Mouse (Mus musculus): ENCODE measurements around the gene Glrx3.

- TF ChIP-seq POLR2AphosphoS2 (IDR thresholded peaks at IDR 0.05; ENCODE audit: insufficient read length, low read depth) (no peak), USF1 (IDR thresholded peaks at IDR 0.05; ENCODE audit: low read depth) (no peak), POLR2A (IDR thresholded peaks at IDR 0.05; ENCODE audit: insufficient read length, low read depth) (no peak), TCF3 (IDR thresholded peaks at IDR 0.05; ENCODE audit: insufficient read length, low read depth) (no peak), MYOG (IDR thresholded peaks at IDR 0.05; ENCODE audit: control insufficient read depth in 1 of 3, insufficient read depth in 1 of 3, insufficient read length in 2 of 3, low read depth in 2 of 3) (no peak), CEBPB (IDR thresholded peaks at IDR 0.05; ENCODE audit: insufficient read depth, poor library complexity, severe bottlenecking) (no peak), MAX (IDR thresholded peaks at IDR 0.05; ENCODE audit: low read depth) (no peak), MYOD1 (IDR thresholded peaks at IDR 0.05; ENCODE audit: control insufficient read depth in 1 of 3, insufficient read length in 2 of 3, low read depth in 2 of 3) (no peak)
These were observed 51.0 kb downstream of the Glrx3 start for GRCm38 (mm10) chr7:137488391-137488790.
